Mouse (Mus musculus) cerebellum, adult 9-10 months (tissue): Measurements from ENCODE around the gene Synpo2.

Source experiments
- DNase-seq: peaks from one replicate; pipeline ENCODE4 v3.0.0; 2022

The Synpo2 gene

DNA sequence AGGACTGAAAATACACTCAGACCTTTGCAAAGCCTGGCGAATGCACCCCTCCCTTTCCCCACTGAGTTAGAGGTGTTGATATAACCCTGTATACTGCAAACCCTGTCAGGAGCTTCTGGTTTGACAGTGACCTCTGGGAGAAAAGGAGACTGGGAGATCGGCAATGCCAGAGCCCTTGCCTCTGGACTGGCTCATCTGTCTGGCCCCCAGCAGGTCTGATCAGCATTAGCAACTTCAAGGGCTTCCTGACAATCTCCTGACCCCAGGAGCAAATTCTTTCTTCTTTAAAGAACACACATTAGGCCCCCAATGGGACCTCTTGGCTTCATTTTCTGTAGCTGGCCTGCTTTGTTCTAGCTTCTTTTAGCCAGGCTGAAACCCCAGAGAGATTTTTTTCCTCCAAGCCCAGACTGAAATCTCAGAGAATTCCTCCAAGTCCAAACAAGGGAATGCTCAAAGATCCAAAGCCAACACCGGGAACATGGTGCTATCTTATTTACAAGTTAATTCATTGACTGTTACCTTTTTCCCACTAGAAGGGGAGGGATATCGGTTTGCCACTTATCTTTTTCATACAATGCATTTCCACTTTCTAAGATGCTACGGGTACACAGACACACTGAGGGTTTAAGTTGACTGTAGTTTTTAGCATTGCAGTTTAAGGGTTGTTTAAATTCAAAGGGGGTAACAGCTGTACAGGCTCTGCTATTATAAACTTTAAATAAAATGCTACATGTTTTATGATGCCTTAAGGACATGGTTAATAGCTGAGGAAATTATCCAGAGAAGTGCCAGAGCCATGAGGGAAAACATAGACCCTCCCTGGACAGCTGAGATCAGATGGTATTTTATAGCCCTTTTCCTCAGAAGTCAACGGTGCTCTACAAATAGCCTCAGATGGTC is 73.4 kb downstream of the Synpo2 start:
- DNase-seq = no peak

DNA sequence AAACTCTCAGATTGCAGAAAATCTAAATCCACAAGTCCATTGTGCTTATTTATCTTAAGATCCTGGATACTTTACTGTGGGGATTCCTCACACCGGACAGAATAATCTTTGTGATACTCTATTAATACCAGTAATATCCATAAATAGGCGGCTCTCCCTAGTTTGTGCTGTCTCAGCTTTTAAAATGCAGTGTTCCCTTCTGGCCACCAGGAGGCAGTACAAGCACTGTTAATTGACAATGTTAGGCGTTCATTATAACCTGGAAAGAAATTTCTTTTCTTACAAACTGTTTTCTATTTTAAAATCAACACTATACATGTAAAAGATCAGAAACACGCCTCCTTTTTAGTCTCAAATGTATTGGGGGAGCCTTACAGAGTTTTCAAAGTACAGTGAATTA is 75.2 kb downstream of the Synpo2 start:
- peak; percentile 31 for DNase-seq

DNA sequence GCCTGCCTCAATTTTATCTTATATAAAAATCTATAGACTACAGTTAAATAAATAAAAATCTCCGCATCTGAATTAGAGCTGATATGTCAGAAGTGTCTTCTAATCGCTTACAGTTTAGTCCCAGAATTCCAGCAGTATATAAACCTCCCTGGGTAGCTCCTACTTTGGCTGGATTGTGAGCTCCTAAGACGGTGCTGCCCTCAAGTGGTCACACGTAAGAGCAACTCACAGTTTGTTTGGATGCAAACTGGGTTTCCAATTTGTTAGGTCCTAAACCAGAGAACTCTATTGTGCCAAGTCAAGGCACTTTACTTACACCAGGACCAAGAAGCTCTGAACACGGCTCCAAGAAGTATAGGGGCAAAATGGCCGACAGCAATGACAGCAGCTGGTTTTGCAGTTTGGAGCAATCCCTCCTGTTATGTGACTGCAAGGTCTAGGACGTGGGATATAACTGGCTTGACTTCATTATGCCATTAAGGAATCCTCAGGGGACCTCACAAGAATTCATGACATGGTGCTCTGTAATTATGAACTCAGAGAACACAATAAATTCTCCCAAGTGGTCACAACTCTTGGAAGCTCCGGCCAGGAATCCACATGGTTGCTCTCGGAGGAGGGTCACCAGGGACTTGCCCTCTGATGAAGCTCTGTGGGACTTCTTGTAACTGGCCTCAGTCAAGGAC is 76.7 kb downstream of the Synpo2 start:
- DNase-seq = peak; percentile 20

DNA sequence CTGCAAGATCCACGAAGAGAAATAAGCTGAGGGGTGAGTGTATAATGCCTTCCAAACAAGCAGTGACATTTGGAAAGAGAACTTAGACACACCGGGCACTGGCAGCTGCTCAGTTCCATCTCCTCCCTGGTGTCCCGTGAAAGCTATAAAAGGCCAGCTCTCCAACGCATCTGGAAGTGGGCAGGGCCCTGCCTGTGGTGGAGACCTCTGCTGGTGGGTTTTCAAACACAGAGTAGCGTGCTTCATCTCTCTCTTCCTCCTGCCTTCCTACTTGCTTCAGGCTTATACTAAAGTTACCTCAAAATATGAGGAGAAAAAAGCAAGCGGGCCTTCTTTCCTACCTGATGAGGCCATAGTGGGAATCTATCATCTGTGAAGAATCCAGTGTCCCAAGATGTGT is 77.4 kb downstream of the Synpo2 start:
- no peak for DNase-seq

DNA sequence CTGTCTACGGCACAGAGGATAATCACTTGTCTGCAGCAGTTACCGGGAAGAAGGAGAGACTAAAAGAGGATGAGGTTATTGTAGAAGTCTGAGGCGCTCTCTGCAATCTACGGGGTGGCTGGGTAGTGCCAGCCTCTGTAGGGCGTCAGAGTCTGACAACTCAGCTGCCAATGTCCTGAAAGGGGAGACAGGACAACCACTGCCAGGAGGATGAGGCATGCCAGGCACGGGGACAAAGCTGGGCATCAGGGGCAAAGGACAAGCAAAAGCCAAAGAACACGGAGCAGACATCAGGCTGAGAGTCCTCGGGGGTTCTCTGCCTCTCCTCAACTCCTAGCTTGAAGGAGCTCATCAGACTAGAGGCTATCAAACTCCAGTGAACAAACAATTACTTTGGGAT is 82.6 kb downstream of the Synpo2 start:
- DNase-seq = no peak

DNA sequence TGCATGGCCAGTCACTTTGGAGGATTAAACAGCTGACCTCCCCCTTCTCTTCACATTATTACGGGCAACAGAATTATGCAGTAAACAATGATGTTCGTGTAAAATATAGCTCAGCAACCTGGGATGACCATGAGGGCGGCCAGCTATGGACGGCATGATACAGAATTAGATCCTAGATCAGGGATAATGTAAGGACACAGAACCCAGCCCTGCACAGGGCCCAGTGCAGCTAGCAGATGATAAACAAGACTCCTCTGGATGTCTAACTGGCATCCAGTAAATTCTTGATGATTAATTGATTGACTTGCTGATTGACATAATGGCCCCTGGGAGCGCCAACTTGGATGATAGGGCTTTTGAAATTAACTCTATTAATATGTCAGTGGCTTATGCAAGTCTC is 83.0 kb downstream of the Synpo2 start:
- DNase-seq = no peak

DNA sequence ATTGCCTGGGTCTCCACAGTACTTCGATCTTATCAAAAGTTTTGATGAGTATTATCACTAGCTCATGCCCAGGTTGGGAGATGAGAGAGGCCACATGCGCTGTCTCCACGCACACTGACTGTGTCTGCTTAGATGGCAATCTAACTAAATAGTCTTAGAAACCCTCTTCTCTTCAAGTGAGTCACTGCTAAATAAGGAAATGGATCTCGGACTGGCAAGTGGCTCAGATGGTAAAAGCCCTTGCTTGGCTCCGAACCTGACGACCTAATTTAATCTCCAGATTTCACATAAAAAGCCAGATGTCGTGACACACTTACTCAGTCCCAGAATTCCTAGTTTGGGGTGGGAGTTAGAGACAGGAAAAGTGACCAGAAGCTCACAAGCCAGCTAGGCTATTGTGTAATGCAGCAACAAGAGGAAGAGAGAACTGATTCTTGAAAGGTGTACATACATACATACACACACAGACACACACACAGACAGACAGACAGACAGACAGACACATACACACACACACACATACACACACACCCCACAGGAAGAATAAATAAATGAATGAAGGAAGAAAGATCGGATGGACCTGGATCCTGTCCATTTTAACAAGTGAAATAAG is 85.3 kb downstream of the Synpo2 start:
- DNase-seq = no peak

DNA sequence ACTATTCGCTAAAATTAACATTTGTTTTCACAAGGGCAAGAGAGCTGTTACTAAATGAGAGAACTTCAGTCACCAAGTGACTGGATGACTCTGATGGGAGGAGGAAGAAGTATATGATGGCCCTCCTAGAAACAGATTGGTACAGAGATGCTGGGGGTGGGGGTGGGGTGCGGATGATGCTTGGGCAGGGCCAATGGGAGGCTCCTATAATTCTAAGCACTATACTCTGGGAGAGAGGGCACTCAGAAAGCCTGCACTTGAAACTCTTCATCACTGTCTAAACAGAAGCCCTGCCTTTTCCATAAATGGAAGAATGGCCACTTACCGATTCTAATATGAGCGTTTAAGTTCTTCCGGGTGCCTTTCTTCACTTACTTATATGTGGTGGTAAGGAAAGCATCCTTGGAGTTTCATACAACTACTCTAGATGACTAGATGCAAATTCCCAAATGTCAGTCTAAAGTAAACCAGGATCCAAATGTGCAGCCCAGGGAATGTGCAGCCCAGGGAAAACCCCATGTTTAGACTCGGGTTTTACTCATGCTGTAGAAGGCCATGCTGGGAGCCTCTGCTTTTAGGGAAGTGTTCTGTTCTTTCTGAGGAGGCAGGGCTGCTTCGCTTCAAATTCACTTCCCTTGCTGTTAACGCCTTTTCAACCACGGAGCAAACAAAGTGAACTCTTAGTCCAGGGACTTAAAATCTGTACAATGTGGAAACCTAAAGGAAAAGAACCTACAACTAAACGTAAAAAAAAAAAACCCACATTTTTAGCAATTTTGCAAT is 86.4 kb downstream of the Synpo2 start:
- no peak for DNase-seq

DNA sequence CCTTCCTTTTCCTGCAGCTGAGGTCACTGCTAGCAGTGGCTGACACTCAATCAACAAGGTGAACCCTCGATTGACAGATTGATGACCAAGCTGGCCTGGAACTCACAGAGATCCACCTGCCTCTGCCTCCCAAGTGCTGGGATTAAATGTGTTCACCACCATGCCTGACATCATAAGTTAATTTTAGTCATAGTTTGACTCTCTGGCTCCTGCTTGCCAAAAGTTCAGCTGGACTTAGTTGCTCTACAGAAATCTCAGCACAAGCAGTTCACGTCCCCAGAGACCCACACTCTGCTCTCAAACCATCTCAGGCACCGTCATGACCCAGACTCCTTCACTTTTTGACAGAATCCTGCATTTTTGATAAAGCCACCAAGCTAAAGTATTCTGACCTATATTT is 87.3 kb downstream of the Synpo2 start:
- DNase-seq = no peak

DNA sequence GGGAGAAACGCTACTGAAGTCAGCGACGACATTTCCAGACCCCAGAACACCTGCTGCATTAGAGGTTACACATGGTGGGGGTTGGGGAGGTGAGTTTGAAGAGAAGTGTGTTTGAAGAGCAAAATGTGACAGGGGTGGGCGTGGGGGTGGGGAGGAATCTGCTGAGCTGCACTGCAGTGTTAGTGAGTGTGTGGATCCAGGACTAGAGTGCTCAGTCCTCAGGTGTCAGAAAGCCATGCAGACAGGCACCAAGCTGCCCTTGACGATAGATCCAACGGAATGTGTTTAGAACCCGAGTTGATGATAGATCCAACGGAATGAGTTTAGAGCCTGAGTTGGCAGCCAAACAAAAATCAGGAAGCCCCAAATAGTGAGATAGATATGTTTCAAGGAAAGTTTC is 89.4 kb downstream of the Synpo2 start:
- no peak for DNase-seq

DNA sequence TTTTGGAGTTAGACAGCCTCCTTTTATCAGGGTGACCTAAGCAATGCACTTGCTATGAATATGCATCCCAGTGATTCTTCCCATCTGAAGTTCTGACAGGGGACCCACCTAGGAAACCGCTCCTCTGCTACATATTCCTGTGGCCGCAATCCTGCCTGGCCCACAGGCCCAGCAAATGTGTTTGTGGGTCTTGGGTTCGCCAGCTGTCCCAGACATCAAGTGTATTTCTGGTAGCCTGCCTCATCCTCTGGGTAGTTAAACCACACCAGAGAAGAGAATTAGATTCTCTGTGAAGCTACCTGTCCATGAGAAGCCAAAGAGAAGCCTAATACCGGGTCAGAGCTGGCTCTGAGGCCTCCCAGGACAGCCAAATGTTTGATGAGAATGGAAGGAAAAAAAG is 90.0 kb downstream of the Synpo2 start:
- DNase-seq = no peak

DNA sequence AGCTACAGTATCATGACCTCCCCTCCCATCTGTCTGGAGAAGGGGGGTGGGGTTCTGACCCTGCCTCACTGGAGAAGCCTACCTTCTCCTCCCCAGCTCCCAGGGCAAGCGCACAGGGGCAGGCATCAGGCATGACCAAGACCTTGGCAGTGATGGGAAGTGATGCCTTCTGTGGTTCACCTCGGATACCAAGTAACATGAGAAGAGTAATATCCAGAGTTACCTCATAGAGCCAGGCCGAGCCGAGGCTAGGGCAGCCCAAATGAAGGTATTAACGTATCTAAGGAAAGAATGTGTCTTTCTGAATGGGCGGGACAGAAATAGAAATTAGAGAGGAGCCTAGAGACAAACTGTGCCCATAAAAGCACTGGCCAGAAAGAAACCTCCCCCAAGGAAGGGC is 92.5 kb downstream of the Synpo2 start:
- DNase-seq = no peak

DNA sequence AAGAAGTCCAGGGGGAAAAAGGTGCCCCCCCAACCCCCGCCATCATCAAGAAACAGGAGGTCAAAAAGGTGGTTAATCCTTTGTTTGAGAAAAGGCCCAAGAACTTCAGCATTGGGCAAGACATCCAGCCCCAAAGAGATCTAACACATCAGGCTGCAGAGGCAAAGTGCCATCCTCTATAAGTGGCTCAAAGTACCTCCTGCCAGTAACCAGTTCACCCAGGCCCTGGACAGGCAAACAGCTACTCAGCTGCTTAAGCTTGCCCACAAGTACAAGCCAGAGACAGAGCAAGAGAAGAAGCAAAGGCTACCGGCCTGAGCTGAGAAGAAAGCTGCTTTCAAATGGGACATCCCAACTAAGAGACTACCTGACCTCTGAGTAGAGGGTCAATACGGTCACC is 93.7 kb downstream of the Synpo2 start:
- DNase-seq = no peak

DNA sequence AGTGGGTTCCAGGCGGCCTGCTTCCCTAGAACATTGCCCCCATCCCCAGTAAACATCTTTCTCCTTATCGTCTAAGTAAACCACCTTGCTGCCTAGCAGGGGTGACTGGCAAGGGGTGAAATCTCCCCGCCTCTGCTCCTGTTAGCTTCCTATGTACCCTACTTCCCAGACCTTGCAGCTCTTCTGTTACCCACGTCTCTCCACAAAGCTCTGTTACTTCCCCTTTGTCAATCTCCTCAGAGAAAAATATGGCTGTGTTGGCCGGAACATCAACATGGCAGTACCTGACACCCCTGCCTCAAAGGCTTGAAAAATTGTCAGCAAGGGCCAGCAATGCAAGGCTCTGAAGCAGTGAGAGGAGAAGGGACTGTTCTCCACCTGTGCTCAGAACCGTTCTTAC is 94.9 kb downstream of the Synpo2 start:
- DNase-seq = no peak

DNA sequence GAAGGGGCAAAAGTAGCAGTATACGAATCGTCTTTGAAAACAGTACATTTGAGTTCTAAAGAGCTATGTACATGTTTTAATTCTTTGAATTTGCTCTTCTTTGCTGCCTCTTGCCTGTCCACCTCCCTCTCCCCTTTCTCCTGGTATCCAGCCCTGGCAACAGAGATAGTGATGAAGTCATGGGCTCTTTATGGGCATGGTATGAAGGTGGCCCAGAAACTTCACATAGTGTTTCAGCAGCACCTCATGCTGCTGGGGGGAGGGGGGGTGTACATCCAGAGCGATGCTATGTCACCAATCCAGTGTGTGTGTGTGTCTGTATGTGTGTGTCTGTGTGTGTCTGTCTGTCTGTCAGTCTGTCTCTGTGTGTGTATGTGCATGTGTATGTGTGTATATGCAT is 95.8 kb downstream of the Synpo2 start:
- no peak for DNase-seq

DNA sequence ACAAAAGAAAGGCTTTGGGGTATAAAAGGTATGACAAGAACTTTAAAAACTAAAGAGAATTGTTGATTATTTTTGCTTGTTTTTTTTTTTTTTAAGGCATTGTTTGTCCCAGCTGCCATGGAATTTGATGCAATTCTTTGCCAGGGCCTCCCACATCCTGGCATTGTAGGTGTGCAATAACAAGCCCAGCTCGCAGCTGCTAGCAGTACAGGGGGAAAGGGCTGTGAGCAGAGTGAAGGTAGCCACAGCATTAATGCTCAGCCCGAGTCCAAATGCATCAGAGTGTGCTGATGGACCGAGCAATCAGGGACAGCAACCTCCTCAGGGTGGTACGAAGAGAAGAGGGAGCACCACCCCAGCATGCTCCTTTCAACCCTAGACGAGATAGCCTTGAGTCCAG is 96.3 kb downstream of the Synpo2 start:
- no peak for DNase-seq

DNA sequence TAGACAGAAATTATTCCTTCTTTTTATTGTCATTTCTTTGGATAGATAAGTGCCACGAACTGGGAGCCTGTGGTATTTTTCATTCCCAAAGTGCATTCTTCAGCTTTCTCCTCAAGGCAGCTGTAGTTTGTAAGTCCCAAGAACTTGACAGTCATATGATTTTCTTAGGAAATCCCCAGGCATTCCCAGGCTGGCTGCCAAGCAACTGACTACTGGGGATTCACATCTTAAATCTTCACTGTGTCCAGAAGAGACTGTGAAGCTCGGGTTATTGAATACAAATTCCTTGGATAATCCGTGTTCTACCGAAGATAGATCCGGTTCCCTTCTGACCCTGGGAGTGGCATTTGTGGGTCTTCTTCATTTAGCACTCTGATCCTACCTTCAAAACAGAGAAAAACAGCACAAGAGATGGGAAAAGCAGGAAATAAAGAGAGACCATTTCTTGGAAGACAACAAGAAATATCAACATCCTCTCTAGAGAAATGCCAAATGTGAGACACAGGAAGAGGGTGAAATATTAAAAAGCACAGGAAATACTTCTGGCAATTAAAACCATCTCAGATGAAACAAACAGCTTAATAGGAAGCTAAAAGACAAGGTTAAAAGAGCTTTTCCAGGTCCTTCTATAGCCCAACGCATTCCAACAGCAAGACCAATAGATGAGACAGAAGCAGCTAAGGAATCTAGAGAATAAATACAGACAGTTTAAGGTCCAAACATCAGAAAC is 97.5 kb downstream of the Synpo2 start:
- no peak for DNase-seq

DNA sequence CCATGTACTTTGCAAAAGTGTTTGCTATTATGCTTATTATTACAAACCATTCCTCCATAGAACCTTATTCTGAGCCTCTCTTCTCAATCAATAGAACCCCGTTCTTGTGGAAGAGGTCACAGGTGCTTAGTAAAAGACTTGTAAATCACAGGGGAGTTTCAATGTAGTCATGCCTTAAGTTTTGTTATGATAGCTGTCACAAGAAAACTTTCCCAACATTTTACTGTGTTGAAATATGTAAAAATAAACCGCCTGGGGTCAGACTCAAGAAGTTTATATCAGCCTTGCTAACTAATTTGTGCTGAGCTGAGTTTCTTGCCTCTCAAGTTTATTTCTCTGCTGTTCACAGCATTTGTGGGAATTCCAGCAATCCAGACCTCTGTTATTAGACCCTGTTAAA is 103.8 kb downstream of the Synpo2 start:
- DNase-seq = no peak

DNA sequence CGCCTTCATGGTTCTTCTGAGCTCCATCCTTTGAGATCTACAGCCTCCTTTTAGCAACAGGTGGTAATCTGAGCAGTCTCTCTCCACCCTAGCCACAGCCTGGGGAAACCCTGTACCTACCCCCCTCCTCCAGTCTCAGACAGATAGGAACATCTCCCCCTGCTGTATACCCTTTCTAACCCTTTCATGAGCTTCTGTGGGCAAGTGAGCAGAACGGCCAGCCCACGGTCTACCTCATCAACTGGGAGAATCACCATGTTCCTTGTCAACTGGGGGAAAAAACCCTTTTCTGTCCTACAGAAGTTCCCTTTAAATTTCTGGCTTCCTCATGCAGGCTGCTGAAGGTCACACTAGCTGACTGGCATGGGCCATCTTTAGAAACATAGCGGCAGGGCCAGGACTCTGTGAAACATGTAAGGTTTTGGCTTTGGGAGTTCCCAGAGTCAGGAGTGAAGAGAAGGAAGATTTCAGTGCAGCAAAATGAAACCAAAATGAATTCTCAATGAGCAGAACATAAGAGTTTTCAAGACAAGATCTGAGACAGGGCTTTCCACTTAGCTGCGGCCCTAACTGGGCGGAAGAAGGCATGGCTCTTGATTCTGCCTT is 104.7 kb downstream of the Synpo2 start:
- DNase-seq = no peak

DNA sequence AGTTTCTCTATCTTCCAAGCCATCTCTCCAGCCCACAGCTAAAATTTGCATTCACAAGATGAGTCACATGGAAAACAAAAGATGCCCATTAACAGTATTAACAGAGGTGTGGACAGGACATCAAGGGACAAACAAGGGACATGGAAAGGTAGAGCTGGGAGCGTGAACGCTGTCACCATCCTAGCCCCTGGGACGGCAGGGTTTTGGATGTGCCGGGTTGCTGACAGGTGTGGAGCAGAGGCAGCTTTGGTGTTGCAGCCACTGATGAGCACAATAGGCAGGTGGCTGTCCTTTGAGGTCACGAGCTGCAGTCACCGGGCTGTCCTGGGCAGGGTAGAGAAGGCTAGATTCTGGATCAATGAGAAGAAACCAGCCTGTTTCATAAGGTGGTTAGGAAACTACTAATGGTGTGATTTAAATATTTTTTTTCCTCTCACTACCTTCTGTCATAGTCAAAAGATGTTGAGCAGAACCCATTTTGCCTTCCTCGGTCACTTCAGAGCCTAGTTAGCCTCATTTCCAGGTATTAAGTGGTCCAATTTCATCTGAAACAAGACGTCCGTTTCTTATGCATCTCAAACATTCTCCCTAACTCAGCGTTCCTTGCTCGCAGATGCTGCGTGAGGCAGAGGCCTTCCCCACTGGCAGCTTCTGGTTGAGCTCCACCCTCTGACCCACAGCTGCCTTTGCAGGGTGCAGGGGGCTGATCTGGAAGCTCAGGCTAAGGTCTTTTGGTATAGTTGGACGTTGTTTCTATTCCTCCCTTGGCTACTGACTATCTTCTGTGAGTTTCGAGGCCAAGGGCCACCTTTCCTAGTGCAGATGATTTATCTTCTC is 105.4 kb downstream of the Synpo2 start:
- DNase-seq = no peak

DNA sequence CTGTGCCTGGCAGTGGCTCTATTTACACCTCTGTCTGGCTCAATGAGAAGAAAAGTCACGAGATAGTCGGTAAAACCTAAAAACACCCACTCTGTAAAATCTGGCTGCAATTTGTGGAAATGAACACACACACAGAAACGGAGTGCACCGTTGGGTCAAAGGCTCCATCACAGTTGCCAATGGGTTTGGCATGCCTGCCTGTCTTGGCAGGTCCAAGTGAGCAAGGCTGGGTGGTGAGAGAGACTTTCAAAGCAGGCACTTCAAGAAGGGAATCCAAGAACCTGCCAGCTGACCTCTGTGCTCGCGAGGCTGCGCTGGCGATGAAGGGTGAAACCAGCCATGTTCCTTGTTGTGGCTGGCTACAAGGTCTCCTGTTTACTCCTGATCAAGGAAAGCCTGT is 107.2 kb downstream of the Synpo2 start:
- DNase-seq = no peak
